Mouse (Mus musculus): Measurements from ENCODE around the gene Tgfb1i1. TPM values are rescaled to one million over a fixed set of nuclear protein-coding genes. Genes with fewer than 3 reads are reported as not detected.

The Tgfb1i1 gene
- polyA plus RNA-seq, 1 experiment from 2014 or later, result 50.9 TPM

GRCm38 (mm10) chr7:128248081-128249042 lies 1.8 kb downstream of the Tgfb1i1 start:
- H3K27me3 ChIP-seq (ENCODE audit: insufficient read depth, poor library complexity, severe bottlenecking), result peaks cover 53% of the 10 kb centered on the region

GRCm38 (mm10) chr7:128249998-128250397 lies 3.4 kb downstream of the Tgfb1i1 start:
- no peak overlapping the region for H3K4me3 ChIP-seq
- H3K36me3 ChIP-seq, result peaks cover 3% of the 10 kb centered on the region
- WGBS, result 81% methylated on average over 5 of the region's 5 CpGs
- peaks cover 56% of the 10 kb centered on the region for H3K27me3 ChIP-seq (ENCODE audit: insufficient read depth, poor library complexity, severe bottlenecking)
- H3K27ac ChIP-seq, result no peak overlapping the region
- H3K4me1 ChIP-seq (replicated peaks), result peaks cover 49% of the 10 kb centered on the region
- no peaks in the 10 kb centered on the region for H3K9me3 ChIP-seq
- no peak for DNase-seq (ENCODE audit: low spot score)

More at GRCm38 (mm10) chr7:128248081-128249042, 1.8 kb downstream of the Tgfb1i1 start:
- Histone ChIP-seq H3K36me3 (peaks cover 16% of the 10 kb centered on the region), H3K27ac (no peak overlapping the region), H3K4me3 (peak overlapping the region; percentile 61), H3K9me3 (no peaks in the 10 kb centered on the region), H3K4me1 (replicated peaks) (peaks cover 61% of the 10 kb centered on the region)
- 88% methylated on average over 10 of the region's 10 CpGs for WGBS
- DNase-seq (ENCODE audit: low spot score), result no peak

GRCm38 (mm10) chr7:128251946-128252345 lies 5.3 kb downstream of the Tgfb1i1 start:
- Histone ChIP-seq H3K27me3 (ENCODE audit: insufficient read depth, poor library complexity, severe bottlenecking) (peaks cover 44% of the 10 kb centered on the region), H3K9me3 (no peaks in the 10 kb centered on the region), H3K36me3 (no peaks in the 10 kb centered on the region), H3K4me3 (peak overlapping the region; percentile 45), H3K27ac (peak overlapping the region; percentile 62; the same call in 1 of the 2 replicates), H3K4me1 (replicated peaks) (peaks cover 31% of the 10 kb centered on the region)
- DNase-seq (ENCODE audit: low spot score), result no peak
- 52% methylated on average over 12 of the region's 12 CpGs for WGBS

DNA sequence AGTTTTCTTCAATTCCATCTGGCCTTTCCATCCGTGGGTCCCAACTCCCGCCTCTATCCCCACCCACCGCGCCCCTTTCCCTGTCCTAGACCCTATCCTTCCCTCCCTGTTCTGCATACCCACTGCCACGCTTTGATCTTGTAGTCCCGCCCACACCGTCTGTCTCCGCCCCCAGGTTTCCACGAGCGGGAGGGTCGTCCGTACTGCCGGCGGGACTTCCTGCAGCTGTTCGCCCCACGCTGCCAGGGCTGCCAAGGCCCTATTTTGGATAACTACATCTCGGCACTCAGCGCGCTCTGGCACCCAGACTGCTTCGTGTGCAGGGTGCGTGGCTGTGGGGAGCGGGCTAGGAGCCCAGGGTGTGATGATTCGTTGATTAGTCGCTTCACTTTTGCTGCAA lies 6.0 kb downstream of the Tgfb1i1 start:
- peaks cover 44% of the 10 kb centered on the region for H3K27me3 ChIP-seq (ENCODE audit: insufficient read depth, poor library complexity, severe bottlenecking)
- peak overlapping the region; percentile 62 for H3K27ac ChIP-seq
- H3K4me1 ChIP-seq (replicated peaks), result peaks cover 24% of the 10 kb centered on the region
- peak; percentile 46 for DNase-seq (ENCODE audit: low spot score)
- no peaks in the 10 kb centered on the region for H3K36me3 ChIP-seq
- H3K9me3 ChIP-seq, result no peaks in the 10 kb centered on the region
- WGBS, result 13% methylated on average over 24 of the region's 24 CpGs
- peak overlapping the region; percentile 45 for H3K4me3 ChIP-seq

GRCm38 (mm10) chr7:128254978-128255377 lies 8.4 kb downstream of the Tgfb1i1 start:
- no peaks in the 10 kb centered on the region for H3K36me3 ChIP-seq
- H3K9me3 ChIP-seq, result no peaks in the 10 kb centered on the region
- WGBS, result 72% methylated on average over 2 of the region's 2 CpGs
- H3K27ac ChIP-seq, result no peak overlapping the region
- H3K4me3 ChIP-seq, result no peak overlapping the region
- no peak for DNase-seq (ENCODE audit: low spot score)
- H3K4me1 ChIP-seq (replicated peaks), result peaks cover 15% of the 10 kb centered on the region
- peaks cover 34% of the 10 kb centered on the region for H3K27me3 ChIP-seq (ENCODE audit: insufficient read depth, poor library complexity, severe bottlenecking)

DNA sequence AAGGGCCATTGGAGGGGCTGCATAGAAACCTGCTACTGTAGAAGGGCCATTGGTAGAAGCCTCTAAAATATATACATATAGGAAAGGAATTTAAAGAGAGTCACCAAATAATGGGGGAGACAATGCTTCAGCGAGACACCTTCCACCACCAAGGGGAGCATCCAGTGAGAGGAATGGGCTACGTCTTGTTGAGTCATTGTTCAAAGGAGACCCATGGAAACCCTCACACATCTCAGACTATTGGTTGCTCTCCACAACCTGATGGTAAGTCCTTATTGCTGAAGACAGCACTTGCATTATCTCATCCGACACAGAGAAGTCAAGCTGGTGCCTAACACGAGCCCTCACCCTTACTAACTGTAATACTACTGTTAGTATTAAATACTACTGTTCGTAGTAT lies 9.1 kb downstream of the Tgfb1i1 start:
- Histone ChIP-seq H3K4me1 (replicated peaks) (peaks cover 15% of the 10 kb centered on the region), H3K4me3 (no peak overlapping the region), H3K9me3 (no peaks in the 10 kb centered on the region), H3K36me3 (no peaks in the 10 kb centered on the region), H3K27me3 (ENCODE audit: insufficient read depth, poor library complexity, severe bottlenecking) (peaks cover 30% of the 10 kb centered on the region), H3K27ac (no peak overlapping the region)
- DNase-seq (ENCODE audit: low spot score), result no peak
- 91% methylated on average over 5 of the region's 5 CpGs for WGBS

GRCm38 (mm10) chr7:128256783-128257334 lies 10.2 kb downstream of the Tgfb1i1 start:
- peaks cover 13% of the 10 kb centered on the region for H3K4me1 ChIP-seq (replicated peaks)
- no peak overlapping the region for H3K27ac ChIP-seq
- H3K27me3 ChIP-seq (ENCODE audit: insufficient read depth, poor library complexity, severe bottlenecking), result peaks cover 20% of the 10 kb centered on the region
- WGBS, result 75% methylated on average over 5 of the region's 5 CpGs
- no peak for DNase-seq (ENCODE audit: low spot score)
- no peaks in the 10 kb centered on the region for H3K9me3 ChIP-seq
- no peaks in the 10 kb centered on the region for H3K36me3 ChIP-seq
- H3K4me3 ChIP-seq, result no peak overlapping the region

GRCm38 (mm10) chr7:128265411-128265810 lies 18.8 kb downstream of the Tgfb1i1 start, which contains the start of gene Slc5a2:
Gene Slc5a2, plus strand, starts transcription at chr7:128265657.
- 85% methylated on average over 6 of the region's 6 CpGs for WGBS
- Histone ChIP-seq H3K36me3 (peaks cover 4% of the 10 kb centered on the region; the same call in 1 of the 2 replicates), H3K4me1 (replicated peaks) (0 out of 2 replicates have a peak, but pooled peaks cover 3% of the 10 kb centered on the region), H3K9me3 (no peaks in the 10 kb centered on the region), H3K27ac (no peak within 1 kb of the TSS), H3K27me3 (ENCODE audit: insufficient read depth, poor library complexity, severe bottlenecking) (peaks cover 10% of the 10 kb centered on the region; the same call in 1 of the 2 replicates), H3K4me3 (no peak within 1 kb of the TSS)
- no peak for DNase-seq (ENCODE audit: low spot score)

GRCm38 (mm10) chr7:128266056-128266455 lies 19.4 kb downstream of the Tgfb1i1 start:
- Histone ChIP-seq H3K4me1 (replicated peaks) (0 out of 2 replicates have a peak, but pooled peaks cover 4% of the 10 kb centered on the region), H3K27ac (no peak overlapping the region), H3K4me3 (no peak overlapping the region), H3K9me3 (no peaks in the 10 kb centered on the region), H3K27me3 (ENCODE audit: insufficient read depth, poor library complexity, severe bottlenecking) (peaks cover 10% of the 10 kb centered on the region; the same call in 1 of the 2 replicates), H3K36me3 (peaks cover 10% of the 10 kb centered on the region)
- WGBS, result 81% methylated on average over 5 of the region's 5 CpGs
- DNase-seq (ENCODE audit: low spot score), result no peak

DNA sequence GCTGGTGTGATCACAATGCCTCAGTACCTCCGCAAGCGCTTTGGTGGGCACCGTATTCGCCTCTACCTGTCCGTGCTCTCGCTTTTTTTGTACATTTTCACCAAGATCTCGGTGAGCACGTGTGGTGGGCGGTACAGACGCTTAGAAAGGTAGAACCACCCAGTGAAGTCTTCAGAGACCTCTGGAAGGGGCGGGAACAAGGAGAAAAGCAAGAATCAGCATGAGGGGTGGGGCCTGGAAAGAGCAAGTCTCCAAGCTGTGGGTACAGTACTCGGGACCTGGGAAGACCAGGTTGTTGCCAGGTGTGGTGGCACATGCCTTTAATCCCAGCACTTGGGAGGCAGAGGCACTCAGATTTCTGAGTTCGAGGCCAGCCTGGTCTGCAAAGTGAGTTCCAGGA lies 20.8 kb downstream of the Tgfb1i1 start:
- 0 out of 2 replicates have a peak, but pooled peaks cover 4% of the 10 kb centered on the region for H3K4me1 ChIP-seq (replicated peaks)
- WGBS, result 63% methylated on average over 13 of the region's 13 CpGs
- DNase-seq (ENCODE audit: low spot score), result no peak

GRCm38 (mm10) chr7:128267813-128268212 lies 21.2 kb downstream of the Tgfb1i1 start:
- Histone ChIP-seq H3K9me3 (no peaks in the 10 kb centered on the region), H3K36me3 (peaks cover 28% of the 10 kb centered on the region), H3K4me1 (replicated peaks) (0 out of 2 replicates have a peak, but pooled peaks cover 4% of the 10 kb centered on the region), H3K4me3 (no peak overlapping the region), H3K27me3 (ENCODE audit: insufficient read depth, poor library complexity, severe bottlenecking) (peaks cover 10% of the 10 kb centered on the region; the same call in 1 of the 2 replicates), H3K27ac (no peak overlapping the region)
- DNase-seq (ENCODE audit: low spot score), result no peak
- WGBS, result 87% methylated on average over 7 of the region's 7 CpGs

More for the DNA sequence above, 20.8 kb downstream of the Tgfb1i1 start:
- H3K4me3 ChIP-seq, result no peak overlapping the region
- peaks cover 23% of the 10 kb centered on the region for H3K36me3 ChIP-seq
- no peaks in the 10 kb centered on the region for H3K9me3 ChIP-seq
- H3K27ac ChIP-seq, result no peak overlapping the region
- H3K27me3 ChIP-seq (ENCODE audit: insufficient read depth, poor library complexity, severe bottlenecking), result peaks cover 10% of the 10 kb centered on the region; the same call in 1 of the 2 replicates

- 0 out of 2 replicates have a peak, but pooled peaks cover 4% of the 10 kb centered on the region for H3K4me1 ChIP-seq (replicated peaks)
- DNase-seq (ENCODE audit: low spot score), result no peak
- peak overlapping the region; percentile 53; the same call in 1 of the 2 replicates for H3K27ac ChIP-seq
- WGBS, result 57% methylated on average over 13 of the region's 13 CpGs
- peaks cover 10% of the 10 kb centered on the region; the same call in 1 of the 2 replicates for H3K27me3 ChIP-seq (ENCODE audit: insufficient read depth, poor library complexity, severe bottlenecking)
- peaks cover 54% of the 10 kb centered on the region for H3K36me3 ChIP-seq
- no peaks in the 10 kb centered on the region for H3K9me3 ChIP-seq
- no peak overlapping the region for H3K4me3 ChIP-seq
Measured at GRCm38 (mm10) chr7:128270431-128270850, 23.8 kb downstream of the Tgfb1i1 start.

Data from hindbrain, embryonic 10.5 days (tissue).